Mouse (Mus musculus) right cerebral cortex, adult 18-20 months (tissue): ENCODE measurements around the gene Olfr146.

ENCODE experiments used
- DNase-seq: peaks from one replicate; pipeline ENCODE4 v3.0.0; 2022; ENCODE audit warnings: mixed read lengths

Gene Olfr146

DNA sequence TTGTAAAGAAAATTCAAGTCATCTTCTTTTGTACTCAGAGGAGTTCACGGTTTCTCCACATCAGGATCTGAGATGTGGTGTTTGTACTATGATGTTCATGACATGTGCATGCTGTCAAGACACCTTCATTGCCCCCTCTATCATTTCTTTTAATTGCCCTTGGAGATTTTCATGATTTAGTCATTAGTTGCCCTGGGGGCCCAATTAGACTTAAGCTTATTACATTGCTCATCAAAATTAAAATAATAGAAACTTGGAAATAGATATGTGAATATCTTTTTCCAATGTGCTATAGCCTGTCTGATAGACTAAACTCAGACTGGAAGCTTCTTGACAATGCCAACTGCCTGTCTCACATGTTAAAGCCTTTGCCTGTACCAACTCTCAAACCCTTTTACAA lies at the start of gene Olfr146:
Gene Olfr146, minus strand, starts transcription at position 101 of the 400 bp plus-strand sequence.
- no peak for DNase-seq

DNA sequence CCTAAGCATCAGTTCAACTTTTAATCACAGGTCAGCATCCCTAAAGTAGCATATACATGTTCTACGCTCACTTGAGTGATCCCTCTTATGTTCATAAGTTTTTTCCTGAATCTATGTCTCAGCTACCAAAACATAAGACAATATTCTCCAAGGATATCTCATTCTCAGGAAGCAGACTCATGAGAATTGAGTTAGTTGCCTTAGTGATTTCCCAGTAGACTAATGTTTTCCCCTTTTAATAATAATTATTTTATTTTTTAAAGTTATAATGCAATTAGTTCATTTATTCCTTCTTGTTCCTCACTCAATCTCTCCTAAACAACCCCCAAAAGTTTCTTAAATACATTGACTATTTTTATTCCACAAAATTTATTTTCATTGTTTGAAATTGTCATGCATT lies 41.7 kb upstream of the Olfr146 start, which contains the start of gene Olfr937:
Gene Olfr937, minus strand, starts transcription at position 101 of the 400 bp plus-strand sequence.
- DNase-seq = no peak

DNA sequence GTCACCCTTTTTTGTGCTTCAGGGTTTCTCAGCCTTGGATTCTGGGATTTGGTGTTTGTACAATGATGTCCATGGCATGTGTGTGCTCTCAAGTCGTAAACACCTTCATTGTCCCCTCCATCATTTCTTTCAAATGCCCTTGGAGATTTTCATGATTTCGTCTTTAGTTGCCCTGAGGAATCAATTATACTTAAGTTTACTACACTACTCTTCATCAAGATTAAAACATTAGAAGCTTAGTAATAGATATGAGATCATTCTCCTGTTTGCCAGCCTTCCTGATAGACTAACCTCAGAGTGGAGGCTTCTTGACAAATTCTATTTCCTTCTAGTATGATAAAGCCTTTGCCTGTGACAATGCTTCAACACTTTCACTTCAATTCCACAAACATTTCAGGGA lies 23.6 kb downstream of the Olfr146 start, which contains the start of gene Olfr935:
Gene Olfr935, minus strand, starts transcription at position 101 of the 400 bp plus-strand sequence.
- no peak for DNase-seq

DNA sequence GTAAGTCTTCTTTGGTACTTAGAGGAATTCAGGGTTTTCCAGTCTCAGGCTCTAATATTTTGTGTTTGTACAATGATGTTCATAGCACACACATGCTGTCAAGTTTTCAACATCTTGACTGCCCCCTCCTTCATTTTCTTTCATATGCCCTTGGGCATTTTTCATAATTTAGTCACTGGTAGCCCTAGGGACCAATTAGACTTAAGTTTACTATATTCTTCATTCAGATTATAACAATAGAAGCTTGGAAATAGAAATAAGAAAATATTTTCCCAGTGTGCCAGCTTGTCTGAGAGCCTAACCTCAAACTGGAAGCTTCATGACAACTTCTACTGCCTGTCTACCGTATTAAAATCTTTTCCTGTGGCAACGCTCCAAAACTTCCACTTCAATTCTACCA lies 35.0 kb downstream of the Olfr146 start, which contains the start of gene Olfr934:
Gene Olfr934, minus strand, starts transcription at position 101 of the 400 bp plus-strand sequence.
- DNase-seq = no peak

DNA sequence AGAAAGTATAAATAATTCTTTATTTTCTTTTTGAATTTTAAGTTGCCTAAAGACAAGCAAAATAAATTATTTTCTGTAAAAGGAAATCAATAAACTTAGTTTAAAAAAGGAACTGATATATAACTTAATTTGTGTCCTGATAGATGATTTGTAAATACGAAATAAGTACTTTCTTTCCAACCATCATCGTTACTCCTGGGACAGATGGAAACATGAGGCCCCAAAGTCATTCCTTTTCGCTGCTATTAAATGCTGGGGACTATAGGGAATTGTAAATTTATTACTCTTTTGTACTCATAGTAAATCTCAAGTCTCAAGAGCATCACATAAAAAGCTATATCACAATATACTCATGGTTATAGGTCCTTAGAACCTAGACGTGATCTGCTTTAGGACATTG lies 51.2 kb downstream of the Olfr146 start, which contains the start of gene Olfr933:
Gene Olfr933, plus strand, starts transcription at position 301 of the 400 bp plus-strand sequence.
- no peak for DNase-seq
